Mouse (Mus musculus) gastrocnemius, postnatal 10 days (tissue): ENCODE data around the gene Sdhaf1. TPM values are rescaled to one million over a fixed set of nuclear protein-coding genes. Genes with fewer than 3 reads are reported as not detected.
A peak's percentile ranks its signal among the peaks of the same experiment; 100 is the strongest.

Experiments used
- DNase-seq: peaks from one replicate; pipeline ENCODE4 v3.0.0; 2021; ENCODE audit warnings: mixed read lengths
- long read RNA-seq, 2 experiments: library from polyadenylated mRNA; stranded (forward); transcript quantifications; one replicate each; pipeline ENCODE4 v2.0.0; 2021
- total RNA-seq, 2 experiments: library from RNA; stranded (reverse); gene quantifications; 2 replicates each; pipeline ENCODE4 v1.2.3; 2021

Sdhaf1 gene
- total RNA-seq: 10 to 100 TPM; 10.3 to 11.5 TPM
- long read RNA-seq, experiment 1, transcript Sdhaf1-201 (1 exons, 2,490 nt): major isoform, 31 of 31 reads
- long read RNA-seq, experiment 1, partial matches to known transcripts: 0 of 31 reads
- long read RNA-seq, experiment 1, other reads (novel, unspliced or antisense): 0 of 31 reads
- long read RNA-seq, experiment 2, transcript Sdhaf1-201 (1 exons, 2,490 nt): major isoform, 30 of 30 reads
- long read RNA-seq, experiment 2, partial matches to known transcripts: 0 of 30 reads
- long read RNA-seq, experiment 2, other reads (novel, unspliced or antisense): 0 of 30 reads

GRCm38 (mm10) chr7:30323795-30324194 is at the start of gene Sdhaf1:
TSS of gene Sdhaf1 (minus strand) at chr7:30323895.
- DNase-seq: no peak

- no peak for DNase-seq
Observed at GRCm38 (mm10) chr7:30367466-30367865, 43.8 kb upstream of the Sdhaf1 start.

DNA sequence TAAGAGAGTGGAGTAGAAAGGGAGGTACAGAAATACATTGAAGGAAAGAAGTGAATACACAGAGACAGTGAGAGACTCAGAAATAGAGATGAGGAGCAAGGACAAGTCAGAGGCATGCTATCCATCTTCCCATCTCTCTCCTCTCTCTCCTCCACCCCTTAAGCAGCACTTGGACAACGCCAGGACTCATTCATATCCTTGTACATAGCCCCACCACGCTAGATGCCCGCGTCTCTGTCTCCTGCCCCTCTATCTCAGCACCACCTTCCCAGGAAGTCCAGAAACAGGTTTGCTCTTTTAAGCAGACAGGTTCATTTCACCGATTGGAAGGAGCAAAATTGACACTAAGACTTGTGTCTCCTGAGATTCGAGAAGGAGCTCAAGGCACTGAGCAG is 39.6 kb upstream of the Sdhaf1 start:
- DNase-seq: no peak

DNA sequence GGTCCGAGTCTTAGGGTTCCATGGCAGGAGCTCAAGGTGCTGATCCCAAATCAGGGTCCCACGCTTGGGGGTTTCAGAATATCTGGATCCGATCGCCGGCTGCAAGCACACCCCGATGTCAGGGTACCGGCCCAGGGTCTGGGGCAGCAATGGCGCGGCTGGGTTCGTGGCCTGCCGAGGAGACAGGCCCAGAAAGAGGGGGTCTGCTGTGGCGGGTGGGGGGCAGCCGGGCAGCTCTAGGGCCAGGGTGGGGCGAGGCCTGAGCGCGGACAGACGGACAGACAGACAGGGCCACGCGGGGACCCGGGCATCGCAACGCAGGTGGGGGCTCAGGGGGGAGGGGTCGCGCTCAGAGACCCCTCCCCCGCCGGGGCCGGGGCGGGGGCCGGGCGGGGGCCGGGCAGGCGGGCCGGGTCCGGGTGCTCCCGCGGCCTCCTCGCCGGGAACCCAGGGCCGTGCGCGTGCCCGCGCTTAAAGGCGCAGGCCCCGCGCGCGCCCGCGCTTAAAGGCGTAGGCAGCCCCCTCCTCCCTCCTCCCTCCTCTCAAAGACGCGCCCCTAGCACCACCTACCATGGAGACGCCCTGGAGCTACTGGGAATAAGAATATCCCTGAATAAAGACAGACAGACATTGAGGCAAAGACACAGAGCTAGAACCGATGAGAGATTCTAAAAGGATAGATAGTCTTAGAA is 39.1 kb upstream of the Sdhaf1 start, which contains the start of gene Lrfn3:
TSS of gene Lrfn3 (minus strand) at position 121 of the 692 bp plus-strand sequence.
- peak; percentile 46 for DNase-seq

GRCm38 (mm10) chr7:30360028-30360427 is 36.3 kb upstream of the Sdhaf1 start:
- DNase-seq: no peak

GRCm38 (mm10) chr7:30359276-30359865 is 35.7 kb upstream of the Sdhaf1 start:
- no peak for DNase-seq

GRCm38 (mm10) chr7:30358378-30359186 is 34.9 kb upstream of the Sdhaf1 start:
- DNase-seq: no peak

DNA sequence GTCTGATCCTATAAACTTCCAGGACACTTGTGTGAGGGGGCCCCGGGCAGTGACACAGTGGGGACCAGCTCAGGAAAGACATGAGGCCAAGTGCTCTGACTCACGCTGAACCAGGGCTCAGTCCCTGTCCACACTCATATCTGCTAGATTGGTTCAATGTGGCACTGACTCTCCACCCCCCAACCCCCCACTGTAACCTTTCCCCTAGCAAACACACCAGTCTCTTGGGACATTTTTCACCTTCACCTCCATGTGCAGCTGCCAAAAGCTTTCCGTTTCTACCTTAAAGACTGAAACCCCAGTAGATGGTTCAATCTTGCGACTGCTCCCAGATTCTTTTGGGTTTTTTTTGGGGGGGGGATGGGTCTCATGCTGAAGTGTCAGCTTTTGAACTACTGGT is 30.4 kb upstream of the Sdhaf1 start:
- no peak for DNase-seq

DNA sequence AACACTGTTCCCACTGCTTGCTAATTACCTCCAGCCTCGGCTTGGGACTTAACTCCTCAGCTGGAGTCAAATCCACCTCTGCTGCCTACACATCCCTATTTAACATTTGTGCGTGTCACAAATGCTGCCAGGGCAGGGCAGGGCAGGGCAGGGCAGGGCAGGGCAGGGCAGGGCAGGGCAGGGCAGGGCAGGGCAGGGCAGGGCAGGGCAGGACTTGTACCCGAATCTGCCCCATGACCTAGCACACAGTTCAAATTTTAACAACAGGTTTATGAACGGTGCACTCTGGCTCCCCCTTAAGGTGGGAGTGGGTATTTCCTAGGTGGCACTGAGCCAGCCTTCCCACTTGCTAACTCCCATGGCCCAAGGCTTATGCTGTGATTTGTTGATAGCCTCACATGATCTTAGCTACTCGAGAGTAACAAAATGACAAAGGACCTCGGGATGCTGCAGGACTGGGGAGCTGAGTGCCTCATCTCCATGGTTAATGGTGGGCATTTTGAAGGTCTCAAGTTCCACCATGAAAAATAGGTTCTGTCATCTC is 29.7 kb upstream of the Sdhaf1 start:
- DNase-seq: peak; percentile 74

DNA sequence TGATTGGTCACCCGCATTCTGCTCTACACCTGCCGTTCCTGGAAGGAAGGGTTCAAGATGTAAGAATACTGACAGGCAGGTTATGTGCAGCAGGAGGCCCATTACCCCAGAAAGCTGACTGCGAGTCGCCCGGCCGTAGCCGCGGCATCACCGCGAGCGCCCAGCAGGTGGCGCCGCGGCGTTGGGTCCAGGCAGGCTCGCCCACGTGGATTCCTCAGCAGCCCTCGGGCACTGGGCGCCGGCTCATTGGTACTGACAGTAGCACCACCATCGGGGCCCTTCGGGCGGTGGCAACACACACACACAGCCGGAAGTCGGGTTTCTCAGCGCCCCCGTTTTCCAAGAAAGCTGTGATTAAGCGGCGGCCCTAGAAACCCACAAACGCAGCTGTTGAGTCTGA is 24.1 kb upstream of the Sdhaf1 start:
- DNase-seq: peak; percentile 66

DNA sequence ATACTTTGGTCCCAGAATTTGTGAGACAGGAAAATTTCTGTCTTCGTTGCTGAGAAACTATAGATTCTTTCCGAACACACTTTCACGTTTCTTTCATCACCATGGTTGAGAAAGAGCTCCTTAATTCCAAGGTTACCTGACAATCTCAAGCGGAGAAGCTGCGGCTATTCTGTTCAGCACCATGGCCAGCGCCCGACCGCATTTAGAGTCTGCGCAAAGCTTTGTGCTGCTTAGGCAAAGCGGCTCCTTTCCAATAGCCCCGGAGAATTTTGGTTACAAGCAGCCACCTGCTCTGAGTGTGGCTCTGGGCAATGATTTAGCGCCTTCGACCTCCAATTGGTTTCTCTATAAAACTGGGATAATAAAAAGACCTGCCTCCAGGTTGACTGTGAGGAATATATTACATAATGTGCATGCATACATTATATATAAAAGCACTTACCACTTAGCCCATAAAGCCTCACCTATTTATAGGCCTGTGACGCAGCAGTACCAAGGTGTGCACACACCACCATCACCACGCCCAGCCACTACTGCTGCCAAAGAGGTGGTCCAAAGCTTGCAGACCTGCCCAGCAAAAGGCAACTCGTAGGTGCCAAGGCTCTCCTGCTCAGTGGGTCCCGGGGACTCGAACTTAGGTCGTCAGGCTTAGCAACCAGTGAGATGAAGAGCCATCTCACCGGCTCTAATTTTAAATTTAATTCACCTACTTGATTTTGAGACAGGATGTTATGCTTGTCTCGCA is 23.1 kb upstream of the Sdhaf1 start:
- DNase-seq: peak; percentile 75

DNA sequence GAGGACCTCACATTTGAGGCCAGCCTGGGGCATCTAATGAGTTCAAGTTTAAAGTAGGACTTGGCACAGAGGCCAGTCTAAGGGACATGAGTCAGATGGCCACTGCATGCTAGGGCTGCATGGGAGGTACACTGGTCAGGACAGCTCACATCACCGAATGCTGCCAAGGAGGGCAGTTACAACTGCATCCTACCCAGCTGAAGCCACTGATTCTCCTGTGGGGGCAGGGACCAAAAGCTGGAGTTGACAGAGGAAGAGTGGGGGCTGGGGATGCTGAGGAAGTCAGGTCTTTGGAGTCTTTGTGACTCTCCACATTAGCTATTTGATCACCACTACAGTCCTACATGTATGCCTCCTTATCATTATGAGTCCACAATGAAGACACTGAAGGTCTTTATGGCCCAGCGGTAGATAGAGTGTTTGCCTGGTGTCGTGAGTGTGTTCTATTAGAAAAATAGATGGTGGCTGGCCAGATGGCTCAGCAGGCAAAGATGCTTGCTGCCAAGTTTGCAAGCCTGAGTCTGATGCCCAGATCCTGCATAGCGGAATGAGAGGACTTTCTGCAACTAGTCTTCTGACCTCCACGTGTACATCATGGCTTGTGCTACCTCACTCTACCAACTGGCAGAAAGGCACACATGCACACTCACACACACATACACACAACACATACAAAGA is 15.9 kb upstream of the Sdhaf1 start:
- no peak for DNase-seq

- peak; percentile 88 for DNase-seq
Observed at GRCm38 (mm10) chr7:30336384-30336783, 12.7 kb upstream of the Sdhaf1 start.

GRCm38 (mm10) chr7:30335688-30336087 is 12.0 kb upstream of the Sdhaf1 start:
- no peak for DNase-seq

DNA sequence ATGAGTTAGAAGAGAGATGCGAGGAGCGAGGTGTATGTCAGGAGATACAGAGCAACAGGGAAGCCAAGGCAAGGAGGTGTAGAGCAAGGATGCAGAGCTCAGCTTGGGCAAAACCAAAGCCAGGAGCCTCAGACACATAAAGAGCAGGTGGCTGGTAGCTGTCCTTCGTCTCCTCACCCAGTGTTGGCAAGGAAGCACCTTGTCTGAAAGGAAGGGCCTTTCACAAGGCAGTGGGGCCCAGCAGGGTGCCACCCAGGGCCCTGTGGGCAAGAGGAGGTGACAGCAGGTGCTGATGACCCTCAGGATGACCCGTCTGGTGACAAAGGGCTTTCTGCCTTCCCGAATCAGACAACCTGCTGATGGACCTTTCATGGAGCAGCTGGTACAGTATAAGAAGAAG is 10.9 kb upstream of the Sdhaf1 start:
- DNase-seq: no peak

DNA sequence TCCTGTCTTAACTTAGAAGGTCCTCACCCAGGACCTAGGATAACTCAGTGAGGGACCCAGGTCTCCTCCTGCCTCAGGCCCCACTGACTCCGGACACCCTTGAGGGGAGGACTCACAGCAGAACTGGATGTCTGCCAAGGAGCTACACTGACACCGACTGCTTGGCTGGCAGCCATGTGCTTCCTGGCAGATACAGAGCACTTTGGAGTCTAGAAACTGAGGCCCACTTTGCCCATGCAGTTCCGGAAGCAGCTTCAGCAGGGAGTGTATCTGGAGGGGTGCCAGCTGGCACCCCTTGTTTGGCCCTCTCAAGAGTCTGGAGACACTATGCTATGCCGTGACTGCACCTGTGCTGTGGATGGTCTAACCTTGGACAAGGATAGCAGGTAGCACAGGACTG is 9.7 kb upstream of the Sdhaf1 start:
- no peak for DNase-seq

GRCm38 (mm10) chr7:30332622-30333259 is 9.0 kb upstream of the Sdhaf1 start:
- no peak for DNase-seq

DNA sequence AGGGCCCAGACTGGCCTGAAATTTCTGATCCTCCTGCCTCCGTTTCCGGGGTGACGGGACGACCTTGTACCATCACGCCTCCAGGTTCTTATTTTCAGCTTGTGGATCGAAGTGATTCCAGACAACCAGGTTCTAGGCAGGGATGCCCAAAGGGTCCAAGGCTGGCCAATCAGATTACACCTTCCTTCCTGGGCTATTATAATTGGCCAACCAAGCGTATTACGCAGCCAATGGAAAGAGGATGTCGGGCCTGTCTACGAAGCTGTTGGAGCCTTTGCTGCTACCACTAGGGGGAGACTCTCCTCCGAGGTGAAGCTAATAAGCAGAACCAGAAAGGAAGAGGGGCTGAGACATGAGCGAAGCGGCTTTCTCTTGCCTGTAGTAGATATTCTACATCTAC is 8.2 kb upstream of the Sdhaf1 start:
- DNase-seq: peak; percentile 59

GRCm38 (mm10) chr7:30328379-30328778 is 4.7 kb upstream of the Sdhaf1 start:
- DNase-seq: no peak

GRCm38 (mm10) chr7:30327140-30327539 is 3.4 kb upstream of the Sdhaf1 start:
- DNase-seq: no peak
